Mouse (Mus musculus): Measurements from ENCODE around the gene 1700016C15Rik.

1700016C15Rik gene

DNA sequence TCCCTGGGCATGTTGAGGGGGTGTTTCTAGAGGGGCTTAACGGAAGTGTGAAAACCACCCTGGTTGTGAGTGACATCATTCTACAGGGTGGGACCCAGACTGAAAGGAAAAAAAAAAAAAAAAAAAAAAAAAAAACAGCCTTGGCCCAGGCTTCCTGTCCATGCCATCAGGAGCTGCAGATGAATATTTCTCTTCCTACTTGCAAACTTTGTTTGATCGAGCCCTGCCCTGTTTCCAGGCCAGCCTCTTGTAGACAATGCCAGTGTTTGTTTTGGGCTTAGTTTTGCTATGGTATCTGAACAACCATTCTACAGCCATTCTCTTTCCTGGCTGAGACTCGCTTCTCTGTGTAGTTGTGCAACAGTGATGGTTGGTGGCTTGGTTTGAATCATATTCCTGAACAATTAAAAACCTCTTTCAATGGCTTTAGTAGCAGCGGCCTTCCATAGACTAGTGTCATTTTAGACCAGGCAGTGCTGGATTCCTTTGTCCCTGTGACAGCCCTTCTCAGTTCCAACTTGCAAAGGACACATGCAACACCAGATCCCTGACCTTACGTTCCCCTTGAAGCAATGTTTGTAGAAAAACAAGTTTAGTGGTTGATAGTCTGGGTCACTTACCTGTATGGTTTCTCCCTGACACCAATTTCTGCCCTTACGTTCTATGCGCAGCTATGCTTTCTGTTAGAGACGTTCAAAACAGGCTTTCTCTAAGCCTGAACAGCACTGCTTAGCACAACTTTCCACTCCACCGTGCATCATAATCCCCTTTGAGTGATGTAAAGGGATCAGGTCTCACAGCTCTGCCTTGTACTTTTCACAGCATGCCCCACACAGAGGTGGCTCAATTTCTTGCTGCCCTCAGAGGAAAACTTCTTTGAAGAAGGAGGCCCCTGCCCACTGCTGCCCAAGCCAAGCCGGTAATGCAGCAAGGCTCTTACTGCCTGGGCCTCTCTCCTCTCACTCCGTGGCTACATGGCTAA, at the start of gene 1700016C15Rik:
Gene 1700016C15Rik, plus strand, starts transcription at position 772 of the 982 bp plus-strand sequence.
- no peak for DNase-seq (ENCODE audit: low spot score)

- DNase-seq (ENCODE audit: low spot score): no peak
Observed at GRCm38 (mm10) chr1:177681239-177681638, 48.4 kb upstream of the 1700016C15Rik start.

- DNase-seq (ENCODE audit: low spot score): peak; percentile 50
Observed at GRCm38 (mm10) chr1:177683931-177684836, 45.4 kb upstream of the 1700016C15Rik start.

DNA sequence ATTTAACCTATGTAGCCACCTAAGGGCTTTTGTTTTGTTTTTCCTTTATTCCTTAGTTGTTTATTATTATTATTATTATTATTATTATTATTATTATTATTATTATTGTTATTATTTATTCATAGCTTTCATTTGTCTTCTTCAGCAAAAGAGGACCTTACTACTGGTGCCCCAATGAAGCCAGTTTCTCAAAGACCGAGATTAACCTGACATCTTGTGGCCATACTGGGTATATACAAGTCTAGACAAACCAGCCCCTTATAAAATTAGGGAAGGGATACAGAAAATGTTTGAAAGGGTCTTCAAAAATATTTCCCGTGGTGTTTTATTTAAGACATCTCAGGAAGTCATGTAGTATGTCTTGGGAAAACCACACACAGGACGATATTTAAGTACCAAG, 44.7 kb upstream of the 1700016C15Rik start:
- peak; percentile 88 for DNase-seq (ENCODE audit: low spot score)

- DNase-seq (ENCODE audit: low spot score): no peak
Observed at GRCm38 (mm10) chr1:177686137-177686536, 43.5 kb upstream of the 1700016C15Rik start.

- DNase-seq (ENCODE audit: low spot score): no peak
Observed at GRCm38 (mm10) chr1:177686982-177687381, 42.6 kb upstream of the 1700016C15Rik start.

- no peak for DNase-seq (ENCODE audit: low spot score)
Observed at GRCm38 (mm10) chr1:177692491-177692890, 37.1 kb upstream of the 1700016C15Rik start.

- no peak for DNase-seq (ENCODE audit: low spot score)
Observed at GRCm38 (mm10) chr1:177693486-177694252, 35.9 kb upstream of the 1700016C15Rik start.

GRCm38 (mm10) chr1:177700560-177700959, 29.1 kb upstream of the 1700016C15Rik start:
- no peak for DNase-seq (ENCODE audit: low spot score)

DNA sequence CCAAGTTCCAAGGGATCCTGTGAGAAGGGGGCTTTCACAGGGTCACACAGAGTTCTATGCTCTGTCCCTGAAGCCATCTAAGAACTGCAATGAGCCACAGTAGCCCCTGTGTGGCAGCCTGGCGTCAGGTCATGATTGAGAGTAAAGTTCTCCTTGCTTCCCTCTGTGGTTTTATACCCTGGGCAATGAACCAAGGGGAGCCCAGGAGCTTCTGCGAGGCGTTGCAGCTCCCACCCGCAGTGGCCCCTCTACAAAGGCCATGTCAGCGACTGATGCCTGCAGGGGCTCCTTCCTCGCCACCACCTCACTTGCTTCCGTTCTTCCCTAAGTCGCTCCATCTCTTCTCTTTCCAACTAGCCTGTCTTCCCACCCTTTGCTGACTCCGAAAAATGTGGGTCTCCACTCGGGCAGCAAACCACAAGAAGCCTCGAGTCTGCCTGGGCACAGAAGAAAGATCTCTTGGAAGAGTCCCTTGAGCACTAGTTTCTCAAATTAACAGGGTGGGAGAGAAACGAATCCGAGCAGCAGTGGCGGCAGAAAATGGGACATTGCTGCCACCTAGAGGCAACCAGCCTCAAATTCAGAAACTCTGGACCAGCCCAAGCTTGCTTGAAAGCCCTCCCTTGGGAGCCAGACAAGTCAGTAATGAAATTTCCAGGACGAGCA, 27.0 kb upstream of the 1700016C15Rik start:
- peak; percentile 95 for DNase-seq (ENCODE audit: low spot score)

- DNase-seq (ENCODE audit: low spot score): no peak
Observed at GRCm38 (mm10) chr1:177703147-177703807, 26.3 kb upstream of the 1700016C15Rik start.

- DNase-seq (ENCODE audit: low spot score): peak; percentile 39
Observed at GRCm38 (mm10) chr1:177705204-177705603, 24.4 kb upstream of the 1700016C15Rik start.

DNA sequence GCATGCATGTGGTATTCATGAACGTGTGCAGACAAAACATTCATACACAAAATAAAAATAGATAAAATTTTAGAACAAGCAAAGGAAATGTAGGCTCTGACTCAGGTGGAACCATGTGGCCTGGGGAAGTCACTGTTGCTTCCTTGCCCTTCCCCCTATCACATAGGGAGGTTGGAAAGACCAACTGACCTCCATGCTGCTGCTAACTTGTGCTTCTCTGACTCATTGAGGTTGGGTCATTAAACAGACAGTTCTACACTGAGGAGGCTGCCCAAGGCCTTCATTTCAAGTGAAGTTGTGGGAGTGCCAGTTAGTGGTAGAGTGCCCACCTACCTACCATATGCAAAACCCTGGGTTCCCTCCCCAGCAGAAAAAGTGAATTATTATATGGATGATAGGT, 22.0 kb upstream of the 1700016C15Rik start:
- no peak for DNase-seq (ENCODE audit: low spot score)

DNA sequence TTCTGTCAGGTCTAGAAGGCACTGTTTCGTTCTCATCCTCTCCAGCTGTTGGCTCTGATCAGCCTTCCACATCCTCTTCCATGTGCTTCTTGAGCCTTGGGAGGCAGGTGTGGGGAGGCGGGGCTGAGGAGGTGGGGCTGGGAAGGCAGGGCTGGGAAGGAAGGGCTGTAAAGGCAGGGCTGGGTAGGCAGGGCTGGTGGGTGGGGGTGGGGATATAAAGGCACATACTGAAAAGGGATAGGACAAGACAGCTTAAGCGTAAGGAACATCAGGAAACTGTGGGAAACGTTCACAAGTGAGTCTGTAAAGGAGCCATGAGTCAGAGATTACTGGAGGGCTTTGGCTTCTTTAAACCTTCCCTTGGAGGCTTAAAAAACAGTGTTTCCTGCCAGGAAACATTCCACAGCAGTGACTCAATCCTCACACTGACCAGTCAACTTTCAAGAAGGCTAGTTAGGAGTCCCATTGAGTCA, 21.0 kb upstream of the 1700016C15Rik start:
- no peak for DNase-seq (ENCODE audit: low spot score)

DNA sequence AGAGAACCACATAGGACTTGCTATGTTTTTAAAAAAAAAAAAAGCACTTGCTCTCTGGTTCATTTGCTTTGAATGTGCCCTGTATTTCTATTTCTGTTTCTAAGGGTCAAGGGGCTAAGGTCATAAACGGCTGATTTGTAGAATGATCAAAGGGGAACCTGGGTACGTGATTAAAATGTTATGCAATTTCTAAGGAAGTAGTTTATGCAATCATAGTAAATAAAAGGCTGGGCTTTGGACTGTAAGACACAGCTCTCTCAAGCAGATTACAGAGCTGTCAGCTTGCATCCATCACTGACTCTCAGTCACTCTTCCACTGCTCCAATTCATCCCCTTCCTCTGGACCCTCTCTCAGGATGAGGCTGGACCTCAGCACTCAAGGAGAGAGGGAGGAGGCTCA, 18.6 kb upstream of the 1700016C15Rik start:
- no peak for DNase-seq (ENCODE audit: low spot score)

GRCm38 (mm10) chr1:177711418-177711817, 18.2 kb upstream of the 1700016C15Rik start:
- DNase-seq (ENCODE audit: low spot score): no peak

DNA sequence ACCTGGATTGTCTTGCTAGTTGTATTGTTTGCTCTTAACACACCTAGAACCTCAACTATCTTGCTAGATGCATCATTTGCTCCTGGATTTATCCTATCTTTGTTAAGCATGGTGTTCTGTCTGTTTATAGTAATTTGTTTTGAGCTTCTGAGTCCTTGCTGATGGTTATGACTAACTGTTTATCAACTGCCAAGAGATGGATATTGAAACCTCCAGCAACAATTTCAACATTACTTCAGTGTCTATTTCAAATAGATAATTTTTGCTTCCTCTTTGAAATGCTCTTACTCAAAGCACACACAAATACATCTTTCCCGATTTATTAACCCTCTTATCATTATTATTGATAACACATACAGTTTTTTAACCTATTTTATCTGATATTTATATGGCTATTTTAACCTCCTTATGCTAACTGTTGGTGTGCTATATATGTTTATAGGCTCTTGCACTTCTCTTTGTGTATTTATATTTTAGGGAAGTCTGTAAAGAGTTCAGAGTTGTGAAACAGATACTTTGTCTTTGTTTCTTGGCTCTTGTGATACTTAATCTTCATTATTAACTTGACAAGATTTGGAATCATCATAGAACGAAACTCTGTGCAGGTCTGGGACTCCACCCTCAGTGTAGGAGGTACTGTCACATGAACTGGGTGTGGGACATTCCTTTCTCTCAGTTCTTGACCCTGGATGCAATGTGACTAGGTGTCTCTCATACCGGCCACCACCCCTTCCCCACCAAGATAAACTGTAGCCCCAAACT, 15.8 kb upstream of the 1700016C15Rik start:
- no peak for DNase-seq (ENCODE audit: low spot score)

DNA sequence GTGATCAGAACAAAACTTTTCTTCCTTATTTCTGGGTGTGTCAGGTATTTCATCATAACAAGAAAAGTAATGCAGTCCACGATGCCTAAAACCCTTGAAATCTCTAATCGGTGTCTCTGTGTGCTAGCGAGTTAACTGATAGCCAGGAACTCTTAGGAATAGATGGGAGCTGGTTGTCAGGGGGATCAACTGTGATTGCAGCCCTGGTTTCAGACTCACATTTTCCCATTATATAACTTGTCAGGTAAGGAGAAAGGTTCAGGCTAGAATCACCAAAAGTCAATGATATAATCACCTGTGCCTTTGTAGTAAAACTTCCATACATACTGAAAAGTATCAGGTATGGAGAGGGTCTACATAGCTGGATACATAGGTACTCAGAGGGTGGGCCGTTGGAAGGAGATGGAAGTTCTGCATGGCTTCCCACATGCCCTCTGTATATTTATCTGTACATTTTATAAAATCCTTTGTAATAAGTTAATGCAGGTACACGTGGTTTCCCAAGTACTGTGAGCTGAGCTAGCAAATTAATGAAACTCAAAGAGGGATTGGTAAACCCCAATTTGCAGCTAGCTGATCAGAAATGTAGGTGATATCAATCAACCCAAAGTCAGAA, 15.1 kb upstream of the 1700016C15Rik start:
- no peak for DNase-seq (ENCODE audit: low spot score)

GRCm38 (mm10) chr1:177716448-177716847, 13.2 kb upstream of the 1700016C15Rik start:
- no peak for DNase-seq (ENCODE audit: low spot score)

Measured in embryo, embryonic 10.5 days (tissue).